Mouse (Mus musculus): ENCODE results near the gene Gm42674. TPM values are rescaled to one million over a fixed set of nuclear protein-coding genes. Genes with fewer than 3 reads are reported as not detected.

The Gm42674 gene
- polyA plus RNA-seq, 1 experiment from 2014 or later = not detected

GRCm38 (mm10) chr3:90612728-90613291, 11.1 kb downstream of the Gm42674 start, which contains the start of gene S100a6:
S100a6 (plus strand) TSS chr3:90612882.
- H3K36me3 ChIP-seq = no peaks in the 10 kb centered on the region
- peak within 1 kb of the TSS; percentile 23 for H3K9ac ChIP-seq (replicated peaks)
- H3K27ac ChIP-seq (replicated peaks) = no peak within 1 kb of the TSS
- H3K4me3 ChIP-seq (replicated peaks) = peak within 1 kb of the TSS; percentile 32
- H3K9me3 ChIP-seq (replicated peaks) = no peaks in the 10 kb centered on the region
- ATAC-seq (ENCODE audit: low FRiP score) = peak; percentile 63; the same call in 1 of the 2 replicates
- H3K4me1 ChIP-seq = peaks cover 5% of the 10 kb centered on the region
- H3K27me3 ChIP-seq (replicated peaks) = peaks cover 5% of the 10 kb centered on the region; the same call in 1 of the 2 replicates
- WGBS = under 1% methylated on average over 23 of the region's 23 CpGs
- H3K4me2 ChIP-seq = peak within 1 kb of the TSS; percentile 67

DNA sequence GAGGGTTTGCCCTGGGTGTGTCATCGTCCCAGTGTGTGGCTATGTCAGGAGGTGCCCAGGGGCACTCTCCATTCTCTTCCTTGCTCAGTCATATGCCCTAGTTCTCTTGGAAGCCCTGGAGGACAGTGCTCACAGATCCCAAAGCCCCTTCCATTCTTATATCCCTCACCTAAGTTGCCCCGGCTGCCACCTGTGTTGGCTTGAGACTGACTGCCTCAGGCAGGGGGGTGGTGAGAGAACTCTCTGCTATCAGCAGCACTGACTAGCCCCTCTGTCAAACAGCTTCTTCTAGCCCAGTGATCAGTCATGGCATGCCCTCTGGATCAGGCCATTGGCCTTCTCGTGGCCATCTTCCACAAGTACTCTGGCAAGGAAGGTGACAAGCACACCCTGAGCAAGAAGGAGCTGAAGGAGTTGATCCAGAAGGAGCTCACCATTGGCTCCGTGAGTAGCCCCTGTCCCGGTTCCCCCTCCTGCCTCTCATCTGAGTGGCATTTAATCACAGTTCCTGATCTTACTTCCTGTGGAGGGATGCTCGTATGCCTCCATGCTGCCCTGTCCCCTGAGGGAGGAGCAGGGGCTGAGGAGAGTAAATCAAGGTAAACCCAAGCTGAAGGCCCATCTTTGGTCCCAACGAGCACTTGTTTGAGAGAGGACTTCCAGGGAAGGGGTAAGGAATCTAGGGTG, 11.9 kb downstream of the Gm42674 start:
- Histone ChIP-seq H3K4me1 (peaks cover 5% of the 10 kb centered on the region), H3K9ac (replicated peaks) (no peak overlapping the region)
- WGBS = 70% methylated on average over 7 of the region's 7 CpGs

GRCm38 (mm10) chr3:90614148-90614530, 12.4 kb downstream of the Gm42674 start:
- ATAC-seq (ENCODE audit: low FRiP score) = no peak
- H3K4me3 ChIP-seq (replicated peaks) = no peak overlapping the region
- no peaks in the 10 kb centered on the region for H3K9me3 ChIP-seq (replicated peaks)
- peaks cover 5% of the 10 kb centered on the region for H3K4me1 ChIP-seq
- no peaks in the 10 kb centered on the region for H3K36me3 ChIP-seq
- H3K27ac ChIP-seq (replicated peaks) = no peak overlapping the region
- WGBS = 81% methylated on average over 6 of the region's 6 CpGs
- no peak overlapping the region for H3K9ac ChIP-seq (replicated peaks)
- no peak overlapping the region for H3K4me2 ChIP-seq
- H3K27me3 ChIP-seq (replicated peaks) = peaks cover 5% of the 10 kb centered on the region; the same call in 1 of the 2 replicates

More for the DNA sequence above, 11.9 kb downstream of the Gm42674 start:
- H3K36me3 ChIP-seq = no peaks in the 10 kb centered on the region
- H3K27me3 ChIP-seq (replicated peaks) = peaks cover 5% of the 10 kb centered on the region; the same call in 1 of the 2 replicates
- H3K27ac ChIP-seq (replicated peaks) = no peak overlapping the region
- peak overlapping the region; percentile 67 for H3K4me2 ChIP-seq
- ATAC-seq (ENCODE audit: low FRiP score) = 0 out of 2 replicates have a peak, but pooled peaks have one; percentile 3
- no peaks in the 10 kb centered on the region for H3K9me3 ChIP-seq (replicated peaks)
- peak overlapping the region; percentile 32 for H3K4me3 ChIP-seq (replicated peaks)

DNA sequence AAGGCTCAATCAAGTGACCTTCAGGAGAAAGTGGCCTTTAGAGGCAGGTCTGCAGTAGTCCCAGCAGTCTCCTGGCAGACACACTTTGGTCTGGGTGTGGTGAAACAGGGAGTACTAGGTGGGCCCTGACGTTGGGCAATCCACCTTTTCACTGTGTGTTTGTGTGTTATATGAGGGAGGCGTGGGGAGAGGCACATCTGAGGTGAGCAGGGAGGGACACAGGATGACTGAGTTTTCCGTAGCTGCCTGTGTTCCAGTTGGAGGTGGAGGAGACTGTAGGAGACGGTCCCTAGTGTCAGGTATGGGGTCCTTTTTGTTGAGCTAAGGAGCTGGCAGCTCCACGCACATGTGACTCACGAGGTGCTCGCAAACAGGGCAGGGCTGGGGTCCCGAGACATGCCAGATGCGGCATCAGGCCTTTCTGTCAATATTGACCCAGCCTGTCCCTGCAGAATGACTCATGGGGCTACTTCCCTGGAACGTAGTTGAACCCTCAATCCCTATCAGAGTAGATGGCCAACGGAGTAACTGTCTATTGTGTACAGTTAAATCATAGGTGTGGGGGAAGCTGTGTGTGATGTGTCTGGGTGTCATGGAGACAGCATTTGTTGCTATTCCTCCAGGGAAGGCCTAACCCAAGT, 13.0 kb downstream of the Gm42674 start:
- Histone ChIP-seq H3K4me3 (replicated peaks) (no peak overlapping the region), H3K4me1 (peaks cover 5% of the 10 kb centered on the region), H3K9me3 (replicated peaks) (no peaks in the 10 kb centered on the region), H3K4me2 (no peak overlapping the region), H3K27ac (replicated peaks) (no peak overlapping the region), H3K9ac (replicated peaks) (no peak overlapping the region), H3K36me3 (no peaks in the 10 kb centered on the region), H3K27me3 (replicated peaks) (peaks cover 5% of the 10 kb centered on the region; the same call in 1 of the 2 replicates)
- no peak for ATAC-seq (ENCODE audit: low FRiP score)
- 83% methylated on average over 11 of the region's 11 CpGs for WGBS

- H3K4me2 ChIP-seq = no peak overlapping the region
- no peak overlapping the region for H3K4me3 ChIP-seq (replicated peaks)
- 0 out of 2 replicates have a peak, but pooled peaks have one; percentile 48 for ATAC-seq (ENCODE audit: low FRiP score)
Observed at GRCm38 (mm10) chr3:90615415-90615814, 13.7 kb downstream of the Gm42674 start.

DNA sequence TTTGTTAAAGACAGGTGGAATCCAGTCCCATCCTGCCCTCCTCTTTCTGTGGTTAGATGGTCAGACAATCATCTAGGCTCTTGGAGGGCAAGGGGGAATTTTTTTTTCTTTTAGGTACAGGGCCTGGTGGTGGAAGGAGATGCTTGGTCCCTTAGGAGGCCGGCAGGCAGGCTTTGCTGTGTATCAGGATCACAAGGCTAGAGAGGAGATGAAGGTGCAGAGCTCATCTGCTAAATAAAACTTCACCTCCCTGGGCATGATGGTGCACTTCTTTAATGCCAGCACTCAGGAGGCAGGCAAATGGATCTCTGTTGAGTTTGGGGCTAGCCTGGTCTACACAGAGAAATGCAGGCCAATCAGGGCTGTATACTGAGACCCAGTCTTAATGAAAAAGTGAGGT, 14.2 kb downstream of the Gm42674 start:
- no peak for ATAC-seq (ENCODE audit: low FRiP score)
- no peak overlapping the region for H3K9ac ChIP-seq (replicated peaks)

More at GRCm38 (mm10) chr3:90615415-90615814, 13.7 kb downstream of the Gm42674 start:
- H3K9ac ChIP-seq (replicated peaks) = no peak overlapping the region
- no peaks in the 10 kb centered on the region for H3K36me3 ChIP-seq
- peaks cover 5% of the 10 kb centered on the region; the same call in 1 of the 2 replicates for H3K27me3 ChIP-seq (replicated peaks)
- WGBS = 16% methylated on average over 7 of the region's 7 CpGs
- no peaks in the 10 kb centered on the region for H3K9me3 ChIP-seq (replicated peaks)
- peaks cover 5% of the 10 kb centered on the region for H3K4me1 ChIP-seq
- no peak overlapping the region for H3K27ac ChIP-seq (replicated peaks)

DNA sequence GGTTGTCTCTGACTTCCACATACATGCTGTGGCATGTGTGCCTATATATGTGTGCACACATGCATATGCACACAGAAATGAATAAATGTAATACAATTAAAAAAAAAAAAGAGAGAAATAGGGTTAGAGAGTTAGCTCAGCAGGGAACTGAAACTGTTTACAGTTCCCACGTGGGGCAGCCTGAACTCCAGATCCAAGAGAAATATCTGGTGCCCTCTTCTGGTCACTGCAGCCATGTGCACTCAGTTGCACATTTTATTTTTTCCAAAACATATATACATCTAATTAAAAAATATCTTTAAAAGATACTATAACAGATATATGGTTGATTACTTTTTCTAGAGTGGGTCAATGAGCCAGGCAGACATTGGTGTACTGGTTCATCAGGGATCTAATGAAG, 15.9 kb downstream of the Gm42674 start:
- ATAC-seq (ENCODE audit: low FRiP score) = no peak
- Histone ChIP-seq H3K4me2 (no peak overlapping the region), H3K4me3 (replicated peaks) (no peak overlapping the region), H3K9me3 (replicated peaks) (no peaks in the 10 kb centered on the region), H3K9ac (replicated peaks) (no peak overlapping the region), H3K27me3 (replicated peaks) (peaks cover 5% of the 10 kb centered on the region; the same call in 1 of the 2 replicates), H3K27ac (replicated peaks) (no peak overlapping the region), H3K36me3 (no peaks in the 10 kb centered on the region), H3K4me1 (peaks cover 5% of the 10 kb centered on the region)
- WGBS = 21% methylated on average over 1 of the region's 1 CpGs

More for the DNA sequence above, 14.2 kb downstream of the Gm42674 start:
- Histone ChIP-seq H3K27ac (replicated peaks) (no peak overlapping the region), H3K4me3 (replicated peaks) (no peak overlapping the region), H3K4me2 (no peak overlapping the region), H3K36me3 (no peaks in the 10 kb centered on the region), H3K9me3 (replicated peaks) (no peaks in the 10 kb centered on the region), H3K27me3 (replicated peaks) (peaks cover 5% of the 10 kb centered on the region; the same call in 1 of the 2 replicates), H3K4me1 (peaks cover 5% of the 10 kb centered on the region)
- WGBS = 82% methylated on average over 1 of the region's 1 CpGs

DNA sequence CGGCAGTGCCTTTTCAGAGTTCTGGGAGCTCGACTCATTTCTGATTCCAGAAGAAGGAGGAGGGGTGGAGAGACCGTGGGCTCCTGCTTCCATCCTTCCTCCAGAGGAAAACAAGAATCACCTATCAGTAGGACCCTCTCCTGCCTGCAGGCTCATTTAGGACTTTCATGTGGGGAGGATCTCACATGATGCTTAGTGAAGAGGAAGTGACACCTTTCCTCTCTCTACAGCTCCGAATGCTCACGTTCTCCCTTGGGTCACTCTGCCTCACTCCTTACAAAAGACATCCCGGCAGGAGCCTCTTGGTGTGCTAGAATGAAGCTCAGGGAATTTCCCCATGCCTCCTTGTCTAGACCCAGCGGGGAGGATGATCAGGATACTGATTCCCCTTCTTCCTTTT, 19.8 kb downstream of the Gm42674 start:
- no peak for ATAC-seq (ENCODE audit: low FRiP score)
- Histone ChIP-seq H3K27ac (replicated peaks) (no peak overlapping the region), H3K4me3 (replicated peaks) (no peak overlapping the region), H3K4me2 (no peak overlapping the region), H3K27me3 (replicated peaks) (no peaks in the 10 kb centered on the region), H3K36me3 (no peaks in the 10 kb centered on the region), H3K4me1 (peaks cover 13% of the 10 kb centered on the region), H3K9ac (replicated peaks) (no peak overlapping the region), H3K9me3 (replicated peaks) (no peaks in the 10 kb centered on the region)
- WGBS = 69% methylated on average over 7 of the region's 7 CpGs

DNA sequence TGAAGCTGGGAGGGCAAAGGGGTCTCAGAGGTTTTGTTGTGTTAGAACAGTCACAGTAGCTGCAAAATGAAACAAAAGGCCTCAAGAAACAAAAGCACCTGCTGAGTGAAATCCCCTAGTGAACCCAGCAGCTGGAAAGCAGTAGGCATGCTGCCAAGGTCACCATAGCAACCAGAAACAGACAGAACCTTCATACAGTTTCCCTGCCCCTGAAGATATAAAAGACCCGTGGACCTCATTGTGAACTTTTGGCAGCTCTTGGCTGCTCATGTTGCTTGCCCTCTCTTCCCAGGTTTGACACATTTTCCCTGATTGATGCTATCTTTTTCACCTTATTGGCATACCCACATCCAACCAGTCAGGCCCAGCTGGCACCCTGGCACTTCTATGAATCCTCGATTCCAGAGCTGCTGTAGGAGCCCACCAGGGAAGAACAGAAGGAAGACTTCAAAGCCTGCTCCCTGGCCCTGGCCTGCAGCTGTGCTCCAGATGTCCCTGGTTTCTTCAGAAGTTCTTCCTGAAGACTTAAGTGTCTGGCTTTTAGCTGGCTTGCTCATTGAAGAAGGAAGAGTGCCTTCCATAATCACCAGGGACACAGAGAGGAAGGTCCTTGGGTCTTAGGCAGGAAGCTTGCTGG, 21.8 kb downstream of the Gm42674 start:
- Histone ChIP-seq H3K4me2 (no peak overlapping the region), H3K4me1 (peaks cover 13% of the 10 kb centered on the region), H3K27ac (replicated peaks) (peak overlapping the region; percentile 39), H3K9ac (replicated peaks) (no peak overlapping the region), H3K9me3 (replicated peaks) (no peaks in the 10 kb centered on the region), H3K4me3 (replicated peaks) (no peak overlapping the region), H3K27me3 (replicated peaks) (no peaks in the 10 kb centered on the region), H3K36me3 (no peaks in the 10 kb centered on the region)
- ATAC-seq (ENCODE audit: low FRiP score) = peak; percentile 41; the same call in 1 of the 2 replicates
- WGBS = 7% methylated on average over 2 of the region's 2 CpGs

DNA sequence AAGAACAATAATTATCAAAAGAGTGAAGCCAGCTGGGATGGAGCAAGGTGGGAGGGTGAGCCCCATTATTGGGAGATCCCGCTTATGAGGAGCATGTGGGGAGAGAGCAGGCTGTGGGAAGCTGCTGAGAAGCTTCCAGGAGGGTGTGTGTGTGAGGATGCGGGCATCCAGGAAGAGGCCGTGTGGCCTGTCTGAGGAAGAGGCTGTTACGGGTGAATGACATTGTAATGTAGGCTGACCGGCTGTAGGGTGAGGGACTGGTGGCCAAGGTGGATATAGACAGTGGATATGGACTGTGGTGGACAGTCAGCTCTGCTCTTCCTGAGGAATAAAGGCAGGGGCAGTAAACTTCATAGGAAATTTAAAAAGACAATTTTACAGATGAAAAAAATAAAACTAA, 23.8 kb downstream of the Gm42674 start:
- 77% methylated on average over 5 of the region's 5 CpGs for WGBS
- H3K4me2 ChIP-seq = no peak overlapping the region
- H3K4me1 ChIP-seq = peaks cover 13% of the 10 kb centered on the region
- no peak for ATAC-seq (ENCODE audit: low FRiP score)
- no peaks in the 10 kb centered on the region for H3K9me3 ChIP-seq (replicated peaks)
- H3K4me3 ChIP-seq (replicated peaks) = no peak overlapping the region
- H3K27ac ChIP-seq (replicated peaks) = no peak overlapping the region
- no peaks in the 10 kb centered on the region for H3K27me3 ChIP-seq (replicated peaks)
- H3K36me3 ChIP-seq = no peaks in the 10 kb centered on the region
- H3K9ac ChIP-seq (replicated peaks) = no peak overlapping the region

- peaks cover 13% of the 10 kb centered on the region for H3K4me1 ChIP-seq
- H3K9ac ChIP-seq (replicated peaks) = no peak overlapping the region
- no peak overlapping the region for H3K4me2 ChIP-seq
- H3K27me3 ChIP-seq (replicated peaks) = no peaks in the 10 kb centered on the region
- WGBS = 83% methylated on average over 9 of the region's 9 CpGs
- H3K9me3 ChIP-seq (replicated peaks) = no peaks in the 10 kb centered on the region
- H3K36me3 ChIP-seq = no peaks in the 10 kb centered on the region
- H3K27ac ChIP-seq (replicated peaks) = no peak overlapping the region
- H3K4me3 ChIP-seq (replicated peaks) = no peak overlapping the region
- ATAC-seq (ENCODE audit: low FRiP score) = no peak
Observed at GRCm38 (mm10) chr3:90626266-90627021, 24.7 kb downstream of the Gm42674 start.

Measured in neural tube, embryonic 15.5 days (tissue).